Mouse (Mus musculus): ENCODE measurements around the gene Slc17a9. TPM values are rescaled to one million over a fixed set of nuclear protein-coding genes. Genes with fewer than 3 reads are reported as not detected.
"Not testable (repeated sequence)": the region's sequence is repeated elsewhere in the genome, so short reads cannot be mapped to it uniquely, and the experiment has no call there.

The Slc17a9 gene
- polyA plus RNA-seq, 1 experiment from 2014 or later = 1.1 TPM

- WGBS = 68% methylated on average over 4 of the region's 4 CpGs
- Histone ChIP-seq H3K36me3 (peaks cover 42% of the 10 kb centered on the region), H3K4me2 (peak overlapping the region; percentile 84), H3K4me1 (peaks cover 33% of the 10 kb centered on the region), H3K4me3 (peak overlapping the region; percentile 100), H3K27ac (replicated peaks) (no peak overlapping the region), H3K9me3 (no peaks in the 10 kb centered on the region), H3K9ac (peak overlapping the region; percentile 100), H3K27me3 (replicated peaks) (no peaks in the 10 kb centered on the region)
- no peak for ATAC-seq (ENCODE audit: extremely low read depth, insufficient number of reproducible peaks, low FRiP score, low TSS enrichment)
These were observed 13.5 kb upstream of the Slc17a9 start for GRCm38 (mm10) chr2:180711527-180711926.

GRCm38 (mm10) chr2:180712037-180712689, 12.9 kb upstream of the Slc17a9 start:
- Histone ChIP-seq H3K4me2 (peak overlapping the region; percentile 84), H3K9me3 (no peaks in the 10 kb centered on the region), H3K9ac (0 out of 2 replicates have a peak overlapping the region, but pooled peaks have one; percentile 33), H3K4me1 (peaks cover 33% of the 10 kb centered on the region), H3K4me3 (no peak overlapping the region), H3K36me3 (peaks cover 47% of the 10 kb centered on the region), H3K27me3 (replicated peaks) (no peaks in the 10 kb centered on the region), H3K27ac (replicated peaks) (no peak overlapping the region)
- no peak for ATAC-seq (ENCODE audit: extremely low read depth, insufficient number of reproducible peaks, low FRiP score, low TSS enrichment)
- WGBS = 84% methylated on average over 5 of the region's 5 CpGs

GRCm38 (mm10) chr2:180722748-180723147, 2.3 kb upstream of the Slc17a9 start:
- not testable (repeated sequence) for H3K9ac ChIP-seq; H3K27ac ChIP-seq (replicated peaks); H3K4me2 ChIP-seq; ATAC-seq (ENCODE audit: extremely low read depth, insufficient number of reproducible peaks, low FRiP score, low TSS enrichment); H3K4me3 ChIP-seq; H3K9me3 ChIP-seq; H3K27me3 ChIP-seq (replicated peaks)
- WGBS = 74% methylated on average over 5 of the region's 5 CpGs
- H3K36me3 ChIP-seq = peaks cover 63% of the 10 kb centered on the region
- H3K4me1 ChIP-seq = peaks cover 15% of the 10 kb centered on the region

GRCm38 (mm10) chr2:180723865-180724264, 1.2 kb upstream of the Slc17a9 start:
- Histone ChIP-seq H3K36me3 (peaks cover 52% of the 10 kb centered on the region), H3K27me3 (replicated peaks) (0 out of 2 replicates have a peak, but pooled peaks cover 5% of the 10 kb centered on the region), H3K27ac (replicated peaks) (no peak overlapping the region), H3K4me3 (no peak overlapping the region), H3K9me3 (no peaks in the 10 kb centered on the region), H3K4me2 (no peak overlapping the region), H3K4me1 (peaks cover 15% of the 10 kb centered on the region), H3K9ac (no peak overlapping the region)
- WGBS = 50% methylated on average over 2 of the region's 2 CpGs
- no peak for ATAC-seq (ENCODE audit: extremely low read depth, insufficient number of reproducible peaks, low FRiP score, low TSS enrichment)

- H3K27me3 ChIP-seq (replicated peaks) = 0 out of 2 replicates have a peak, but pooled peaks cover 5% of the 10 kb centered on the region
- H3K36me3 ChIP-seq = peaks cover 37% of the 10 kb centered on the region
- H3K9ac ChIP-seq = peak overlapping the region; percentile 63
- WGBS = 5% methylated on average over 6 of the region's 6 CpGs
- no peak overlapping the region for H3K27ac ChIP-seq (replicated peaks)
- no peak for ATAC-seq (ENCODE audit: extremely low read depth, insufficient number of reproducible peaks, low FRiP score, low TSS enrichment)
- peak overlapping the region; percentile 65 for H3K4me2 ChIP-seq
- H3K4me1 ChIP-seq = peaks cover 15% of the 10 kb centered on the region
- peak overlapping the region; percentile 35 for H3K4me3 ChIP-seq
- no peaks in the 10 kb centered on the region for H3K9me3 ChIP-seq
These were observed 333 bp downstream of the Slc17a9 start for GRCm38 (mm10) chr2:180725414-180725778.

GRCm38 (mm10) chr2:180725856-180726629, 980 bp downstream of the Slc17a9 start:
- Histone ChIP-seq H3K36me3 (peaks cover 30% of the 10 kb centered on the region), H3K4me1 (peaks cover 15% of the 10 kb centered on the region), H3K27ac (replicated peaks) (no peak overlapping the region), H3K9ac (no peak overlapping the region), H3K27me3 (replicated peaks) (0 out of 2 replicates have a peak, but pooled peaks cover 5% of the 10 kb centered on the region), H3K4me3 (no peak overlapping the region), H3K9me3 (no peaks in the 10 kb centered on the region), H3K4me2 (peak overlapping the region; percentile 65; the same call in 1 of the 2 replicates)
- WGBS = 7% methylated on average over 8 of the region's 8 CpGs
- ATAC-seq (ENCODE audit: extremely low read depth, insufficient number of reproducible peaks, low FRiP score, low TSS enrichment) = no peak

- no peak for ATAC-seq (ENCODE audit: extremely low read depth, insufficient number of reproducible peaks, low FRiP score, low TSS enrichment)
- 49% methylated on average over 6 of the region's 6 CpGs for WGBS
- H3K9me3 ChIP-seq = no peaks in the 10 kb centered on the region
- no peak overlapping the region for H3K4me2 ChIP-seq
- H3K36me3 ChIP-seq = peaks cover 22% of the 10 kb centered on the region
- no peak overlapping the region for H3K4me3 ChIP-seq
- H3K9ac ChIP-seq = no peak overlapping the region
- H3K27me3 ChIP-seq (replicated peaks) = peaks cover 5% of the 10 kb centered on the region; the same call in 1 of the 2 replicates
- no peak overlapping the region for H3K27ac ChIP-seq (replicated peaks)
- H3K4me1 ChIP-seq = peaks cover 18% of the 10 kb centered on the region
These were observed 1.8 kb downstream of the Slc17a9 start for GRCm38 (mm10) chr2:180726658-180727442.

- Histone ChIP-seq H3K4me3 (no peak overlapping the region), H3K36me3 (peaks cover 15% of the 10 kb centered on the region), H3K27me3 (replicated peaks) (peaks cover 9% of the 10 kb centered on the region; the same call in 1 of the 2 replicates), H3K9me3 (no peaks in the 10 kb centered on the region), H3K4me1 (peaks cover 18% of the 10 kb centered on the region), H3K9ac (no peak overlapping the region), H3K4me2 (no peak overlapping the region), H3K27ac (replicated peaks) (no peak overlapping the region)
- 52% methylated on average over 4 of the region's 4 CpGs for WGBS
- ATAC-seq (ENCODE audit: extremely low read depth, insufficient number of reproducible peaks, low FRiP score, low TSS enrichment) = no peak
These were observed 2.6 kb downstream of the Slc17a9 start for GRCm38 (mm10) chr2:180727613-180728021.

- no peaks in the 10 kb centered on the region for H3K36me3 ChIP-seq
- 52% methylated on average over 3 of the region's 3 CpGs for WGBS
- H3K4me3 ChIP-seq = no peak overlapping the region
- H3K4me1 ChIP-seq = 0 out of 2 replicates have a peak, but pooled peaks cover 2% of the 10 kb centered on the region
- H3K9ac ChIP-seq = no peak overlapping the region
- H3K4me2 ChIP-seq = no peak overlapping the region
- H3K27ac ChIP-seq (replicated peaks) = no peak overlapping the region
- ATAC-seq (ENCODE audit: extremely low read depth, insufficient number of reproducible peaks, low FRiP score, low TSS enrichment) = no peak
- no peaks in the 10 kb centered on the region for H3K9me3 ChIP-seq
- H3K27me3 ChIP-seq (replicated peaks) = peaks cover 24% of the 10 kb centered on the region; the same call in 1 of the 2 replicates
These were observed 6.0 kb downstream of the Slc17a9 start for GRCm38 (mm10) chr2:180731036-180731435.

- no peaks in the 10 kb centered on the region for H3K9me3 ChIP-seq
- peaks cover 24% of the 10 kb centered on the region; the same call in 1 of the 2 replicates for H3K27me3 ChIP-seq (replicated peaks)
- H3K36me3 ChIP-seq = no peaks in the 10 kb centered on the region
- H3K4me1 ChIP-seq = 0 out of 2 replicates have a peak, but pooled peaks cover 2% of the 10 kb centered on the region
- no peak for ATAC-seq (ENCODE audit: extremely low read depth, insufficient number of reproducible peaks, low FRiP score, low TSS enrichment)
- no peak overlapping the region for H3K4me2 ChIP-seq
- H3K27ac ChIP-seq (replicated peaks) = no peak overlapping the region
- no peak overlapping the region for H3K4me3 ChIP-seq
- WGBS = 60% methylated on average over 6 of the region's 6 CpGs
- H3K9ac ChIP-seq = no peak overlapping the region
These were observed 6.9 kb downstream of the Slc17a9 start for GRCm38 (mm10) chr2:180731984-180732383.

- Histone ChIP-seq H3K4me2 (no peak overlapping the region), H3K27me3 (replicated peaks) (peaks cover 26% of the 10 kb centered on the region), H3K9me3 (no peaks in the 10 kb centered on the region), H3K36me3 (no peaks in the 10 kb centered on the region), H3K9ac (no peak overlapping the region), H3K27ac (replicated peaks) (no peak overlapping the region), H3K4me1 (0 out of 2 replicates have a peak, but pooled peaks cover 2% of the 10 kb centered on the region), H3K4me3 (no peak overlapping the region)
- 73% methylated on average over 7 of the region's 7 CpGs for WGBS
- ATAC-seq (ENCODE audit: extremely low read depth, insufficient number of reproducible peaks, low FRiP score, low TSS enrichment) = no peak
These were observed 10.2 kb downstream of the Slc17a9 start for GRCm38 (mm10) chr2:180735232-180735631.

All from heart, embryonic 13.5 days (tissue).